Mouse (Mus musculus): ENCODE data around the gene Mpp1. TPM values are rescaled to one million over a fixed set of nuclear protein-coding genes. Genes with fewer than 3 reads are reported as not detected.

The Mpp1 gene
- polyA plus RNA-seq, 1 experiment from 2014 or later = 104 TPM

DNA sequence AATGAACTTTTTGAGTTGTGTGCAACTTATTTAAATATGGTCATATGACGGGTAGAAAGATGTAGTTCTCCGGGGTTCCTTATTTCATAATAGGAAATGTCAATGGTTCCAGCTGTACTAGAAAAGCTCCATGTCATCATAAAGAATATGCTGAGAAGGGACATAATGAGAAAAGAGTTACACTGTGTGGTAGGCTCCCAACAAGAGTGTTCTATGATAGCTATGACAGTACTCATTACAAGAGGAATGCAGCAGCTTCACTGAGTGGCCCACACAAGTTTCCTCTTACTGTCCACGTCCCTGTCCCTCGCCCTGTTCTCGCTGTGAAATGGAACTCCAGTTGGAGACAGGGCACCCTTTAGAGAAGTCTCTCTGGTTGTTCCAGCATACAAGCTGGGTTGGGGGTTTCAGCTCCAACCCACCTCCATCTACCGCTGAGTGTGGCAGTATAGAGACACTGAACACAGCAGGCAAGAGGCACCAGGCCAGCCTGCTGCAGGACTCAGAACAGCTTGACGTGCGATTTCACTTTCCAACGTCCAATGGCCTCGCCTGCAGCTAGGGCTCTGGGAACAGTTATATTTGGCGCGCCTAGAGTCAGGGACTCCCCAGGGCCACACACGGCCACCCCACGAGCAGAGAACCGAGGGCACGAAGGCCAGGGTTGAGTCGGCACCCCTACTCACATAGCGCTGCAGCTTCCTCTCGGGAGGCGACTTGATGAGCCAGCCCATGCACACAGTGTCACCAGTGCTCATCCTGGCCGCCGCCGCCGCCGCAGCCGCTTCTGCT, 46.6 kb downstream of the Mpp1 start:
- H3K9ac ChIP-seq = peak overlapping the region; percentile 72
- DNase-seq (no peak), ATAC-seq (ENCODE audit: low read depth) (peak; percentile 83)
- no peaks in the 10 kb centered on the region for H3K9me3 ChIP-seq (replicated peaks)
- H3K27me3 ChIP-seq = no peaks in the 10 kb centered on the region
- H3K27ac ChIP-seq = peak overlapping the region; percentile 23; the same call in 1 of the 2 replicates
- H3K4me1 ChIP-seq (replicated peaks) = 0 out of 2 replicates have a peak, but pooled peaks cover 5% of the 10 kb centered on the region
- no peaks in the 10 kb centered on the region for H3K36me3 ChIP-seq
- WGBS (ENCODE audit: insufficient replicate concordance) = 17% methylated on average over 26 of the region's 26 CpGs
- peak overlapping the region; percentile 67 for H3K4me3 ChIP-seq (replicated peaks)
- H3K4me2 ChIP-seq = peak overlapping the region; percentile 73

DNA sequence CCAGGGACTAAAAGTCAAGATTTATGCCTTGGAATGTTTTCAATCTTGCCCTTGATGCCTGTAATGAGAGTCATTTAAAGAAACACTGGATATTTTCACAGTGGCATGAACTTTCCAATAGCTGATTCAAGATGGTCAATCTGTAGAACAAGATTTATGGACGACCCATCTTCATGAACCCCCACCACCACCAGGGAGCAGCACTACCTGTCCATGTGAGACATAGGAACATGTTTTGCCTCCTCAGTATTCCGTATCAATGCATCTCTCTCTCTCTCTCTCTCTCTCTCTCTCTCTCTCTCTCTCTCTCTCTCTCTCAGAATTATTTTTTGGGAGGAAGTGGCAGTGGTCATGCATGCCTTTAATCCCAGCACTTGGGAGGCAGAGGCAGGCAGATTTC, 48.5 kb downstream of the Mpp1 start:
- 47% methylated on average over 2 of the region's 2 CpGs for WGBS (ENCODE audit: insufficient replicate concordance)
- Histone ChIP-seq H3K9ac (no peak overlapping the region), H3K27ac (no peak overlapping the region), H3K27me3 (no peaks in the 10 kb centered on the region), H3K4me3 (replicated peaks) (no peak overlapping the region), H3K4me2 (no peak overlapping the region), H3K36me3 (no peaks in the 10 kb centered on the region), H3K4me1 (replicated peaks) (0 out of 2 replicates have a peak, but pooled peaks cover 5% of the 10 kb centered on the region), H3K9me3 (replicated peaks) (no peaks in the 10 kb centered on the region)
- peak; percentile 3 for DNase-seq
- ATAC-seq (ENCODE audit: low read depth) = no peak

Other genes starting within 250 kb of the Mpp1 start
- 1.2 and 1.3 TPM in 2 replicates for gene Gab3, start 45.6 kb downstream of the Mpp1 start, polyA plus RNA-seq (2015; fragmentation: Nextera tagmentation; extraction: Ambion mirVana)
- 136 and 168 TPM in 2 replicates for gene Dkc1, start 35.2 kb downstream of the Mpp1 start, polyA plus RNA-seq (2015; fragmentation: Nextera tagmentation; extraction: Ambion mirVana)
- gene Smim9, start 32.8 kb upstream of the Mpp1 start, polyA plus RNA-seq (2015; fragmentation: Nextera tagmentation; extraction: Ambion mirVana) = not detected in 2 replicates

Data from liver, embryonic 13.5 days (tissue).